Mouse (Mus musculus) liver, adult (tissue): ENCODE data around the gene Bpifa2.

ENCODE experiments used
- GATA4 ChIP-seq: IDR thresholded peaks from 2 replicates; pipeline ENCODE4 v1.6.1; 2014; ENCODE audit warnings: mild to moderate bottlenecking, low read length; ENCODE audit not compliant: insufficient replicate concordance

Bpifa2 gene

GRCm38 (mm10) chr2:154007965-154008364 lies at the start of gene Bpifa2:
TSS of gene Bpifa2 (plus strand) at chr2:154008265.
- TF ChIP-seq GATA4 = no peak

- no peak for TF ChIP-seq GATA4
Measured at GRCm38 (mm10) chr2:153962821-153963331, 45.2 kb upstream of the Bpifa2 start.

GRCm38 (mm10) chr2:153963334-153963733 lies 44.7 kb upstream of the Bpifa2 start:
- TF ChIP-seq GATA4 = no peak

GRCm38 (mm10) chr2:153970221-153970620 lies 37.8 kb upstream of the Bpifa2 start:
- no peak for TF ChIP-seq GATA4

GRCm38 (mm10) chr2:153974582-153974981 lies 33.5 kb upstream of the Bpifa2 start, which contains the start of gene Bpifa6:
TSS of gene Bpifa6 (plus strand) at chr2:153974945.
- TF ChIP-seq GATA4 = no peak

GRCm38 (mm10) chr2:153995770-153996169 lies 12.3 kb upstream of the Bpifa2 start:
- TF ChIP-seq GATA4 = no peak

- no peak for TF ChIP-seq GATA4
Measured at GRCm38 (mm10) chr2:154000501-154000900, 7.6 kb upstream of the Bpifa2 start.

- no peak for TF ChIP-seq GATA4
Measured at GRCm38 (mm10) chr2:154001056-154001455, 7.0 kb upstream of the Bpifa2 start.

GRCm38 (mm10) chr2:154004456-154004855 lies 3.6 kb upstream of the Bpifa2 start:
- no peak for TF ChIP-seq GATA4

- no peak for TF ChIP-seq GATA4
Measured at GRCm38 (mm10) chr2:154005094-154005493, 3.0 kb upstream of the Bpifa2 start.

GRCm38 (mm10) chr2:154005734-154006133 lies 2.3 kb upstream of the Bpifa2 start:
- no peak for TF ChIP-seq GATA4

- TF ChIP-seq GATA4 = no peak
Measured at GRCm38 (mm10) chr2:154006331-154006730, 1.7 kb upstream of the Bpifa2 start.

GRCm38 (mm10) chr2:154007381-154007780 lies 684 bp upstream of the Bpifa2 start:
- TF ChIP-seq GATA4 = no peak

GRCm38 (mm10) chr2:154017990-154018389 lies 9.9 kb downstream of the Bpifa2 start:
- no peak for TF ChIP-seq GATA4

- no peak for TF ChIP-seq GATA4
Measured at GRCm38 (mm10) chr2:154038932-154039331, 30.9 kb downstream of the Bpifa2 start.

- no peak for TF ChIP-seq GATA4
Measured at GRCm38 (mm10) chr2:154044743-154045142, 36.7 kb downstream of the Bpifa2 start.

GRCm38 (mm10) chr2:154058690-154059089 lies 50.6 kb downstream of the Bpifa2 start:
- TF ChIP-seq GATA4 = no peak
